Mouse (Mus musculus) embryonic fibroblast, embryonic 13.5 days (primary cell): ENCODE data around the gene Sdc1.

ENCODE experiments used
- CTCF ChIP-seq: IDR thresholded peaks from 2 replicates; pipeline ENCODE4 v1.5.1; 2011; ENCODE audit warnings: mild to moderate bottlenecking, control low read depth, low read length, moderate library complexity, borderline replicate concordance; ENCODE audit not compliant: insufficient read depth
- POLR2A ChIP-seq: IDR thresholded peaks from 2 replicates; pipeline ENCODE4 v1.6.1; 2011; ENCODE audit warnings: low read depth, mild to moderate bottlenecking, control low read depth, low read length, moderate library complexity

DNA sequence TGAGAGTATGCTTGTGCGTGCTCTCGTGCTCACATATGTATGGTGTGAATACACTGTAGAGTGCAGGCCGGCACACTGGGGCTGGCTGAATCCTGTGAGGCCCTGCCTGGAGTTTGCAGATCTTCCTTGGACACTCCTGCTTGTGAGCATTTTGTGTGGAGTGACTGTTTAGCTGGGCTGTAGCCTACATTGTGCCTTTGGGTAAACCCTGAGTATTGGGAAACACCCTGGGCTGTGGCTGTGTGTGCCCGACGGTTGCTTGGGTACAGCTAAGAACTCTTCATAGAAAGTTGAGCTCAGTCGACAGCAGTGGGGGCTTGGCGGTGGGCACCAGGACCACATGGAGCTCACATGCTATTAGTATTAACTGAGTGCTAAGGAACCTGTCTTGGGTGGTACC lies 5.1 kb downstream of the Sdc1 start:
- TF ChIP-seq CTCF: no peak
- TF ChIP-seq POLR2A: no peak
